Mouse (Mus musculus) neural tube, embryonic 13.5 days (tissue): ENCODE results near the gene Catsper1. TPM values are rescaled to one million over a fixed set of nuclear protein-coding genes. Genes with fewer than 3 reads are reported as not detected.

Experiments used
- ATAC-seq: fragments of 200-750 bp; cut with Nextera tagmentation; 2 replicates; pipeline ENCODE4 v1.8.0; 2017; ENCODE audit warnings: low read depth, mild to moderate bottlenecking, moderate TSS enrichment, moderate library complexity
- H3K27ac ChIP-seq: fragments of 300-500 bp; sonication (generic); replicated peaks from 2 replicates; pipeline ENCODE4 v1.5.1; 2015; ENCODE audit warnings: moderate library complexity, mild to moderate bottlenecking, inconsistent platforms
- H3K27me3 ChIP-seq: fragments of 300-500 bp; sonication (generic); 2 replicates; pipeline ENCODE4 v1.6.1; 2015; ENCODE audit warnings: mild to moderate bottlenecking, inconsistent platforms
- H3K36me3 ChIP-seq: fragments of 300-500 bp; sonication (generic); 2 replicates; pipeline ENCODE4 v1.6.1; 2015; ENCODE audit warnings: mild to moderate bottlenecking, inconsistent platforms
- H3K4me1 ChIP-seq: fragments of 300-500 bp; sonication (generic); replicated peaks from 2 replicates; pipeline ENCODE4 v1.6.1; 2015; ENCODE audit warnings: inconsistent platforms
- H3K4me2 ChIP-seq: fragments of 300-500 bp; sonication (generic); 2 replicates; pipeline ENCODE4 v1.6.1; 2015; ENCODE audit warnings: inconsistent platforms, mild to moderate bottlenecking, moderate library complexity
- H3K4me3 ChIP-seq: fragments of 300-500 bp; sonication (generic); 2 replicates; pipeline ENCODE4 v1.5.1; 2015; ENCODE audit warnings: mild to moderate bottlenecking, inconsistent platforms
- H3K9ac ChIP-seq: fragments of 300-500 bp; sonication (generic); 2 replicates; pipeline ENCODE4 v1.6.1; 2015; ENCODE audit warnings: moderate library complexity, mild to moderate bottlenecking, inconsistent platforms
- H3K9me3 ChIP-seq: fragments of 300-500 bp; sonication (generic); 2 replicates; pipeline ENCODE4 v1.6.1; 2016; ENCODE audit warnings: inconsistent platforms
- WGBS: fragments of 180-500 bp; shearing (Covaris S2); methylation state at CpG from one replicate; pipeline ENCODE4 v1.1.7; 2015; 5-methylcytosine and 5-hydroxymethylcytosine counted together
- polyA plus RNA-seq: library from polyadenylated mRNA; unstranded; fragments of >200 nt; fragmentation: Nextera tagmentation; extraction: Ambion mirVana; gene quantifications from 2 replicates; pipeline ENCODE4 v1.2.1, GENCODE M21; 2015

The Catsper1 gene
- not detected in 2 replicates for polyA plus RNA-seq

- Histone ChIP-seq H3K4me1 (no peaks in the 10 kb centered on the region), H3K27me3 (no peaks in the 10 kb centered on the region), H3K4me3 (no peak within 1 kb of the TSS), H3K9ac (no peak within 1 kb of the TSS), H3K4me2 (no peak within 1 kb of the TSS), H3K36me3 (no peaks in the 10 kb centered on the region), H3K9me3 (no peaks in the 10 kb centered on the region), H3K27ac (no peak within 1 kb of the TSS)
- 90% methylated on average over 6 of the region's 6 CpGs for WGBS
- ATAC-seq = no peak
These were observed at the start of gene Catsper1 for GRCm38 (mm10) chr19:5335441-5335840. TSS of gene Catsper1 (plus strand) at chr19:5335741.

GRCm38 (mm10) chr19:5294972-5295735 is 40.4 kb upstream of the Catsper1 start, which contains the start of gene Sf3b2:
TSS of gene Sf3b2 (minus strand) at chr19:5295455.
- peak; percentile 94 for ATAC-seq
- Histone ChIP-seq H3K9me3 (no peaks in the 10 kb centered on the region), H3K9ac (peak within 1 kb of the TSS; percentile 92), H3K27me3 (no peaks in the 10 kb centered on the region), H3K27ac (peak within 1 kb of the TSS; percentile 92), H3K4me1 (peaks cover 55% of the 10 kb centered on the region), H3K4me3 (peak within 1 kb of the TSS; percentile 93), H3K36me3 (peaks cover 38% of the 10 kb centered on the region), H3K4me2 (peak within 1 kb of the TSS; percentile 92)
- WGBS = under 1% methylated on average over 46 of the region's 46 CpGs

GRCm38 (mm10) chr19:5295736-5296075 is 39.8 kb upstream of the Catsper1 start:
- Histone ChIP-seq H3K9me3 (no peaks in the 10 kb centered on the region), H3K27ac (peak overlapping the region; percentile 92), H3K36me3 (peaks cover 32% of the 10 kb centered on the region), H3K27me3 (no peaks in the 10 kb centered on the region), H3K9ac (peak overlapping the region; percentile 81), H3K4me3 (peak overlapping the region; percentile 93), H3K4me1 (peaks cover 61% of the 10 kb centered on the region), H3K4me2 (peak overlapping the region; percentile 73)
- 6% methylated on average over 13 of the region's 13 CpGs for WGBS
- peak; percentile 15 for ATAC-seq

- Histone ChIP-seq H3K27me3 (no peaks in the 10 kb centered on the region), H3K4me2 (no peak overlapping the region), H3K4me1 (peaks cover 62% of the 10 kb centered on the region), H3K9ac (no peak overlapping the region), H3K36me3 (peaks cover 23% of the 10 kb centered on the region), H3K27ac (no peak overlapping the region), H3K4me3 (no peak overlapping the region), H3K9me3 (no peaks in the 10 kb centered on the region)
- no peak for ATAC-seq
- whole genome bisulfite sequencing = 77% methylated on average over 5 of the region's 5 CpGs
These were observed 38.9 kb upstream of the Catsper1 start for GRCm38 (mm10) chr19:5296630-5297029.

- peaks cover 58% of the 10 kb centered on the region for H3K4me1 ChIP-seq
- H3K9me3 ChIP-seq = no peaks in the 10 kb centered on the region
- peaks cover 18% of the 10 kb centered on the region for H3K36me3 ChIP-seq
- H3K27me3 ChIP-seq = no peaks in the 10 kb centered on the region
- ATAC-seq = peak; percentile 54
- H3K4me2 ChIP-seq = peak within 1 kb of the TSS; percentile 77
- peak within 1 kb of the TSS; percentile 69 for H3K4me3 ChIP-seq
- 5% methylated on average over 32 of the region's 32 CpGs for WGBS
- peak within 1 kb of the TSS; percentile 92 for H3K27ac ChIP-seq
- peak within 1 kb of the TSS; percentile 93 for H3K9ac ChIP-seq
These were observed 37.4 kb upstream of the Catsper1 start, which contains the start of gene Gal3st3 for GRCm38 (mm10) chr19:5297903-5298800. TSS of gene Gal3st3 (plus strand) at chr19:5298331.

- H3K36me3 ChIP-seq = peaks cover 32% of the 10 kb centered on the region
- no peak for ATAC-seq
- H3K27me3 ChIP-seq = no peaks in the 10 kb centered on the region
- no peak overlapping the region for H3K27ac ChIP-seq
- WGBS = 89% methylated on average over 6 of the region's 6 CpGs
- no peaks in the 10 kb centered on the region for H3K9me3 ChIP-seq
- no peak overlapping the region for H3K4me3 ChIP-seq
- 0 out of 2 replicates have a peak overlapping the region, but pooled peaks have one; percentile 28 for H3K9ac ChIP-seq
- H3K4me2 ChIP-seq = no peak overlapping the region
- H3K4me1 ChIP-seq = peaks cover 45% of the 10 kb centered on the region
These were observed 35.0 kb upstream of the Catsper1 start for GRCm38 (mm10) chr19:5300588-5300987.

GRCm38 (mm10) chr19:5302455-5302854 is 33.1 kb upstream of the Catsper1 start:
- 23% methylated on average over 4 of the region's 4 CpGs for WGBS
- Histone ChIP-seq H3K27ac (no peak overlapping the region), H3K9me3 (no peaks in the 10 kb centered on the region), H3K9ac (no peak overlapping the region), H3K4me1 (peaks cover 31% of the 10 kb centered on the region), H3K27me3 (peaks cover 11% of the 10 kb centered on the region), H3K4me3 (no peak overlapping the region), H3K4me2 (no peak overlapping the region), H3K36me3 (peaks cover 50% of the 10 kb centered on the region)
- no peak for ATAC-seq

GRCm38 (mm10) chr19:5306279-5306678 is 29.3 kb upstream of the Catsper1 start:
- WGBS = 87% methylated on average over 6 of the region's 6 CpGs
- no peaks in the 10 kb centered on the region for H3K9me3 ChIP-seq
- no peak overlapping the region for H3K27ac ChIP-seq
- no peak overlapping the region for H3K4me3 ChIP-seq
- no peak for ATAC-seq
- no peak overlapping the region for H3K4me2 ChIP-seq
- H3K36me3 ChIP-seq = peaks cover 57% of the 10 kb centered on the region
- peaks cover 17% of the 10 kb centered on the region for H3K27me3 ChIP-seq
- no peaks in the 10 kb centered on the region for H3K4me1 ChIP-seq
- H3K9ac ChIP-seq = no peak overlapping the region

GRCm38 (mm10) chr19:5306968-5307734 is 28.4 kb upstream of the Catsper1 start:
- no peak overlapping the region for H3K9ac ChIP-seq
- WGBS = 37% methylated on average over 98 of the region's 98 CpGs
- no peaks in the 10 kb centered on the region for H3K4me1 ChIP-seq
- peaks cover 17% of the 10 kb centered on the region for H3K27me3 ChIP-seq
- H3K9me3 ChIP-seq = no peaks in the 10 kb centered on the region
- peak overlapping the region; percentile 34 for H3K4me2 ChIP-seq
- ATAC-seq = no peak
- no peak overlapping the region for H3K27ac ChIP-seq
- peak overlapping the region; percentile 11; the same call in 1 of the 2 replicates for H3K4me3 ChIP-seq
- peaks cover 57% of the 10 kb centered on the region for H3K36me3 ChIP-seq

- Histone ChIP-seq H3K4me3 (no peak overlapping the region), H3K4me1 (no peaks in the 10 kb centered on the region), H3K4me2 (no peak overlapping the region), H3K9ac (no peak overlapping the region), H3K27me3 (peaks cover 17% of the 10 kb centered on the region), H3K9me3 (no peaks in the 10 kb centered on the region), H3K27ac (no peak overlapping the region), H3K36me3 (peaks cover 39% of the 10 kb centered on the region)
- 82% methylated on average over 7 of the region's 7 CpGs for WGBS
- ATAC-seq = no peak
These were observed 26.5 kb upstream of the Catsper1 start for GRCm38 (mm10) chr19:5309025-5309424.

- Histone ChIP-seq H3K27me3 (no peaks in the 10 kb centered on the region), H3K36me3 (no peaks in the 10 kb centered on the region), H3K4me2 (no peak overlapping the region), H3K4me3 (no peak overlapping the region), H3K9ac (no peak overlapping the region), H3K9me3 (peaks cover 6% of the 10 kb centered on the region), H3K27ac (no peak overlapping the region), H3K4me1 (no peaks in the 10 kb centered on the region)
- ATAC-seq = no peak
- WGBS = 90% methylated on average over 8 of the region's 8 CpGs
These were observed 22.4 kb upstream of the Catsper1 start for GRCm38 (mm10) chr19:5313189-5313588.
